Mouse (Mus musculus) bone marrow macrophage, adult 2 months (primary cell): Measurements from ENCODE around the gene Ano3.

Source experiments
- CTCF ChIP-seq: IDR thresholded peaks from 2 replicates; pipeline ENCODE4 v1.5.1; 2012; ENCODE audit warnings: low read depth, mild to moderate bottlenecking, low read length, moderate library complexity
- POLR2A ChIP-seq: IDR thresholded peaks from 2 replicates; pipeline ENCODE4 v1.6.1; 2012; ENCODE audit warnings: mild to moderate bottlenecking, low read depth, low read length, borderline replicate concordance

DNA sequence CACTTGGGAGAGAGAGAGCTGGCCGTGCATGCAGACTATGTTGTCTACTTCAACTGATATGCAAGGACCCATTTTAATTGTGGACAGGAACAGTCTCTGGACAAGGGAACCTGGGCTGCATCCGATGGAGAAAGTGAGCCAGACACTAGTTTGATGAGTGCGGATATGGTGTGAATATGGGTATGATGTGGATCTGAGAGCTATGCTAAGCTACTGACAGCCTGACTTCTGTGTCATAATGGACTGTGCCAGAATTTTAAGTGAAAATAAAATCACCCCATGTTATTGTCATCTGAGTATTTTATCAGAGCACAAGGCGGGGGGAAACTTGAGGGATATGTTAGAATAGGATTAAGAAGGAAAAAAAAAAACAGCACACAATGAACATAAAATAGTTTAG lies 79.1 kb downstream of the Ano3 start:
- TF ChIP-seq POLR2A, result no peak
- no peak for TF ChIP-seq CTCF
